Mouse (Mus musculus) c-Kit-positive CD71-negative TER-119-negative erythroid progenitor cells, embryonic 14.5 days (primary cell): ENCODE results near the gene Dnah7c.

Experiments
- DNase-seq: peaks from one replicate; pipeline ENCODE4 v3.0.0-alpha.2; 2013; ENCODE audit warnings: low read depth

The Dnah7c gene

DNA sequence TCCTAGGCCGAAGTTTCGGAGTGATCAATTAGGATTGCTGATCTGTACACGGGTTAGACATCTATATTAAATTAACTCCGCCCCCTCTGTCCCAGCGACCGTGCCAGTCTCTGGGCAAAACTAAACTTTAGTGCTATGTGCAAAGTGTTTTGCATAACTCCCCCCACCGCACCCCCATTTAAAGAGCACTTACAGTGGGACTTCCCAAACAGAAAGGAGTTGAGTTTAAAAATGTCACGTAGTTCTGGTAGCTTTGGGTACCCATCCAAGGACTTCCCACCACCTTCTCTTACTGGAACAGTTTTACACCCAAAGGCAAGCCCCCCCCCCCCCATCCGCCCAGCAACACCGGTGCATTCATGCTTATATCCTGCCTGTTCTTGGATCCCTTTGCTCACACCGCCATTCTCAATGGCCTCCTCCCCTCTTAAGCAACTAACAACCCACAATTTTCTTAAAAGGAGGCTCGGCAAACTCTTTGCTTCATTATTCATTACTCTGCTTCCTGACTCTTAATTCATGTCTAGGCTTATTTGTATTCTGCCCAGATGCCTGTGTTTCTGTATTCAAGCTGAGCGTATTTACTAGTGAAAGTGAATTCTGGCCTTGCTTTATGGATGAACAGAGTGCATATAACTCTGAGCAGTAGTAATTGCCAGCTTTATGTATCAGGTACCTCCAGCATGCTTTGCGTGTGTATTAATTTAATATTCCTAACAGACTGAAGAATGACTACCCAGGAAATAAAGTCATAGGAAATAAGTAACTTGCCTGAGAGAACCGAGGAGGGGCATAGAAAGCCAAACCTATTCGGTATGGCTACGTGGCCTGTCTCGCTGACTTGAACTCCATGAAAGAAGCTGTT, 428.9 kb downstream of the Dnah7c start:
- DNase-seq, result no peak

DNA sequence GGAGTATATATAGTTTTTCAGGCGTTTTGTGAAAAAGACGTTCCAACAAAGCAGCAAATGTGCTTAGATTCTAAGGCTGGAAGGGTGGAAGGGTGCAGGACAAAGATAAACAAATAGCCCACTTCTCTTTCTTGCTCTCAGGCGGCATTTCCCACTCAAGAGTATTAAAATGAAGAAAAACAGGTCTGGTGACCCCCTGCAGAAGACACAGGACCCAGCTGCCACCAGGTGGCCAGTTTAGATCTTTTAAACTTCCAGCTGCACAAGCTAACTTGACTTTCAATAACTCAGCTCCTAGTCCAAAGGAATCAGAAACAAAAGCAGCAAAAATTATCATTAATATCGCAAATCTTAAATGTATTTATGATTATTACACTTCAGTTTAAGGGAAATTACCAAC, 431.1 kb downstream of the Dnah7c start:
- no peak for DNase-seq
